Mouse (Mus musculus): Measurements from ENCODE around the gene Prss44. TPM values are rescaled to one million over a fixed set of nuclear protein-coding genes. Genes with fewer than 3 reads are reported as not detected.
"Not testable (repeated sequence)": the region's sequence is repeated elsewhere in the genome, so short reads cannot be mapped to it uniquely, and the experiment has no call there.

The Prss44 gene
- total RNA-seq (2022): not detected

- no peak for DNase-seq (ENCODE audit: low spot score)
Observed at GRCm38 (mm10) chr9:110813789-110814188, at the start of gene Prss44. Gene Prss44, plus strand, starts transcription at chr9:110813994.

GRCm38 (mm10) chr9:110772336-110772735, 41.5 kb upstream of the Prss44 start:
- no peak for DNase-seq (ENCODE audit: low spot score)

- no peak for DNase-seq (ENCODE audit: low spot score)
Observed at GRCm38 (mm10) chr9:110774403-110775268, 39.2 kb upstream of the Prss44 start.

GRCm38 (mm10) chr9:110775269-110776022, 38.3 kb upstream of the Prss44 start:
- DNase-seq (ENCODE audit: low spot score): no peak

GRCm38 (mm10) chr9:110778100-110778499, 35.7 kb upstream of the Prss44 start:
- DNase-seq (ENCODE audit: low spot score): no peak

- no peak for DNase-seq (ENCODE audit: low spot score)
Observed at GRCm38 (mm10) chr9:110778559-110778958, 35.2 kb upstream of the Prss44 start.

GRCm38 (mm10) chr9:110779242-110779913, 34.4 kb upstream of the Prss44 start:
- DNase-seq (ENCODE audit: low spot score): no peak

- DNase-seq (ENCODE audit: low spot score): peak; percentile 92
Observed at GRCm38 (mm10) chr9:110781256-110781721, 32.5 kb upstream of the Prss44 start.

GRCm38 (mm10) chr9:110781731-110782130, 32.1 kb upstream of the Prss44 start:
- DNase-seq (ENCODE audit: low spot score): peak; percentile 84

- DNase-seq (ENCODE audit: low spot score): no peak
Observed at GRCm38 (mm10) chr9:110783611-110784010, 30.2 kb upstream of the Prss44 start.

- DNase-seq (ENCODE audit: low spot score): no peak
Observed at GRCm38 (mm10) chr9:110788169-110788568, 25.6 kb upstream of the Prss44 start.

GRCm38 (mm10) chr9:110790462-110790861, 23.3 kb upstream of the Prss44 start:
- DNase-seq (ENCODE audit: low spot score): no peak

- no peak for DNase-seq (ENCODE audit: low spot score)
Observed at GRCm38 (mm10) chr9:110797013-110797412, 16.8 kb upstream of the Prss44 start.

- no peak for DNase-seq (ENCODE audit: low spot score)
Observed at GRCm38 (mm10) chr9:110797866-110798265, 15.9 kb upstream of the Prss44 start, which contains the start of gene Prss42. Gene Prss42, plus strand, starts transcription at chr9:110798166.

GRCm38 (mm10) chr9:110800834-110801479, 12.8 kb upstream of the Prss44 start:
- DNase-seq (ENCODE audit: low spot score): no peak

- no peak for DNase-seq (ENCODE audit: low spot score)
Observed at GRCm38 (mm10) chr9:110803294-110803693, 10.5 kb upstream of the Prss44 start.

- no peak for DNase-seq (ENCODE audit: low spot score)
Observed at GRCm38 (mm10) chr9:110810051-110810450, 3.7 kb upstream of the Prss44 start.

GRCm38 (mm10) chr9:110820546-110820945, 6.8 kb downstream of the Prss44 start:
- DNase-seq (ENCODE audit: low spot score): not testable (repeated sequence)

GRCm38 (mm10) chr9:110821436-110821835, 7.6 kb downstream of the Prss44 start:
- no peak for DNase-seq (ENCODE audit: low spot score)

GRCm38 (mm10) chr9:110825426-110825825, 11.6 kb downstream of the Prss44 start:
- no peak for DNase-seq (ENCODE audit: low spot score)

GRCm38 (mm10) chr9:110825832-110826231, 12.0 kb downstream of the Prss44 start:
- DNase-seq (ENCODE audit: low spot score): no peak

Data from heart, adult 8-10 months (tissue).